Mouse (Mus musculus) bone marrow macrophage, adult 2 months (primary cell): Measurements from ENCODE around the gene Ccdc142.

Experiments used
- CTCF ChIP-seq: IDR thresholded peaks from 2 replicates; pipeline ENCODE4 v1.5.1; 2012; ENCODE audit warnings: low read depth, mild to moderate bottlenecking, low read length, moderate library complexity
- POLR2A ChIP-seq: IDR thresholded peaks from 2 replicates; pipeline ENCODE4 v1.6.1; 2012; ENCODE audit warnings: mild to moderate bottlenecking, low read depth, low read length, borderline replicate concordance

GRCm38 (mm10) chr6:83125331-83125730 is 23.9 kb downstream of the Ccdc142 start, which contains the start of gene Ino80b:
- TF ChIP-seq POLR2A (no peak), CTCF (no peak)
